Mouse (Mus musculus): ENCODE measurements around the gene Gm5415.
"Not testable (repeated sequence)": the region's sequence is repeated elsewhere in the genome, so short reads cannot be mapped to it uniquely, and the experiment has no call there.

Gene Gm5415

DNA sequence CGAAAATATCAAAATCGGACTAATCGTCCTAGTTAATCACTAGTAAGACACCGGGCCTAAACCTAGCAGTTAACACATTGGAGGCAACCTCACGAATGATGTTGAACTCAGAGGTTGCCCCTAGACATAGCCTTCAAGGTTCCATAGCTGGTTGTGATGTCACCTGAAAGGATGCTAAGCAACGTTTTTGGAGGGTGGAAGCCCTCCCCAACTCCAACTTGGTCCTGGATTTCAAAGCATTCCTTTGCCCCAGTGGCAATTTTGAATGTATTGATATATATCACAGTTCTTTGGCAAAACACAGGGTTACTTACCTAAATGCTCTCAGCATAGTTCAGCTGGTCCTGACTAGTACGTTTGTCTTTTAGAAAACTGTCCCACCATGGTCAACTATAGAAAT, at the start of gene Gm5415:
TSS of gene Gm5415 (minus strand) at position 101 of the 400 bp plus-strand sequence.
- DNase-seq (ENCODE audit: low spot score in 2 of 2): not testable (repeated sequence)

DNA sequence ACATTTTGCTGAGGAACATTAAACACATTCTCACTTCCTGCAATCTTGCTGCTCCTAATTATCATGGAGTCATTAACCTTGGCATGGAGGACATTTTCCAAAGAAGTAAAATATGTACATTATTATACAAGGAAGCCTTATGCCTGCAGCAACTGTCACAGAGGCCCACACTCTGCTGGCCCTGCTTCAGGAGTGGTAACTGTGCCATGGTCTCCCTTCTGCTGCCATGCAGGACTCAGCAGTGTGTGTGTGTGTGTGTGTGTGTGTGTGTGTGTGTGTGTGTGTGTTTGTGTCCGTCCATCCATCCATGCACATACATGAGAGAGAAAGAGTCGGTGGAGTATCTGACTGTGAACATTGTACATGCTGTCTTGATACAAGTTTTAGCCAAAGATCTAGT, 21.8 kb upstream of the Gm5415 start:
- no peak for DNase-seq (ENCODE audit: low spot score in 2 of 2)

DNA sequence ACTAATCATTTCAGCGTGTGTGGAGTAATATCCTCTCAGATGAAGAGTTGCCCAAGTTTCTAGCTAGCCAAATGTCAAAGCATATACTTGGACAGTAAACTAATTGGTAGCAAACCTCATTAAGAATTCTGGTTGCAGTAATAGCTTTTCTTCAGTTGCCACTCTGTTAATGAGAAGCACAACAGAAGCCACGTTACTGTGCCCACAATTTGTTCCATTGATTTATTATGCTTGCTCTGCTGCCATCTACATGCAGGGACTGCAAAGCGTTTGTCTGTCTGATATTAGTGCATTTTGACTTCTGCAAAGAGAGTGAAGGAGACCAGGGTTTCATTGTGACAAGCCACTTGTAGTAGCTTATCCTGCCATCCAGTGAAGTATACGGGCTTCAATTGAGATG, 6.8 kb upstream of the Gm5415 start:
- DNase-seq (ENCODE audit: low spot score in 2 of 2): no peak

DNA sequence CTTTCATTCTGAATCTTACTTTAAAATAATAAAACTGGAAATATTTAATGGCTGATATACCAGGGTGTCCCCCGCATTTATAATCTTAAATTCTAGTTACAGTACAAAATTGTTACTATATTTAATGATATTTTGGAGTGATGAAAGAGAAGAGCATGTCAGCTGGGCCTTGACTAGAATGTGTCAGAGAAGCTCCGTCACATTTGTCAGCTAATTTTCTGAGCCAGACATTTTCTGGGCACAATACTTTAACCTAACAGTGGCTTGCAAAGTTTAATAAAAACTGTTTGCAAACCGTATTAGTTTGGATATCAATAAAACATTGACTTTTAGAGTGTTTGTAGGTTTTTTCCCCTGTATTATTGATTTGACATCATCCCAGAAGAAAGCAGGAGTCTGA, 6.4 kb upstream of the Gm5415 start:
- no peak for DNase-seq (ENCODE audit: low spot score in 2 of 2)

DNA sequence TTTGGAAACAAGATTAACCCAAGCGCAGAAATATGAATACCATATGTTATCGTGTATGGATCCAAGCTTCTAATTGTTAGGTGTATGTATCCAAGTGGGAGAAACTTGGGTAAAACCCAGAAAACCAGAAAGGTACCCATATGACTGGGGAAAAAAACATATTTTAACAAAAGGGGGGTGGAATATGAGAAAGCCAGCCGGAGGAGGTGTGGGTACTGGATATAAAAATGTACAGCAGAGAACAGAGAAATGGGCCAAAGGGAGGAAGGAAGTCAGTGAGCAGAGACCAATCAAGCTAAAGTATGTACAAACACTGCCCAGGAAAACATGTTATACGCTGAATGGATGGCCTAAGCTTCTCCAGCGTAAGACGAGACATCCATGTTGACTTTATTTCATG, 43.7 kb downstream of the Gm5415 start:
- DNase-seq (ENCODE audit: low spot score in 2 of 2): no peak

Data from spleen, postnatal 36 days (tissue).